Mouse (Mus musculus) cerebellum, adult 2 months (tissue): ENCODE data around the gene Prr22. TPM values are rescaled to one million over a fixed set of nuclear protein-coding genes. Genes with fewer than 3 reads are reported as not detected.

Experiments
- DNase-seq, 2 experiments: peaks; one replicate each; pipeline ENCODE4 v3.0.0; 2021
- H3K27ac ChIP-seq: fragments of 200-500 bp; 2 replicates; pipeline ENCODE4 v1.5.1; 2012; ENCODE audit warnings: low read length, control low read depth, inconsistent platforms; ENCODE audit not compliant: insufficient read depth
- H3K27me3 ChIP-seq: fragments of 200-500 bp; 2 replicates; pipeline ENCODE4 v1.6.1; 2012; ENCODE audit warnings: inconsistent platforms, mild to moderate bottlenecking, low read length, moderate library complexity; ENCODE audit not compliant: control insufficient read depth, insufficient read depth
- H3K4me1 ChIP-seq: fragments of 200-500 bp; 2 replicates; pipeline ENCODE4 v1.6.1; 2011; ENCODE audit warnings: low read length; ENCODE audit not compliant: control insufficient read depth, insufficient read depth
- H3K4me3 ChIP-seq: fragments of 200-500 bp; replicated peaks from 2 replicates; pipeline ENCODE3; 2011; ENCODE audit warnings: mild to moderate bottlenecking, low read depth, low read length, control low read depth; ENCODE audit not compliant: insufficient read depth
- CTCF ChIP-seq: fragments of 200-500 bp; IDR thresholded peaks from 2 replicates; pipeline ENCODE4 v1.5.1; 2011; ENCODE audit warnings: low read depth, mild to moderate bottlenecking, control low read depth, low read length, moderate library complexity, borderline replicate concordance; ENCODE audit not compliant: insufficient read depth
- POLR2A ChIP-seq: fragments of 200-500 bp; IDR thresholded peaks from 2 replicates; pipeline ENCODE4 v1.6.1; 2011; ENCODE audit warnings: low read length, control low read depth, borderline replicate concordance; ENCODE audit not compliant: insufficient read depth
- WGBS: fragments of 180-500 bp; shearing (Covaris S2); methylation state at CpG from one replicate; pipeline ENCODE4 v1.1.7; 2018; 5-methylcytosine and 5-hydroxymethylcytosine counted together
- polyA plus RNA-seq: library from polyadenylated mRNA; depleted of rRNA; stranded (reverse); fragments of >200 nt; gene quantifications from 2 replicates; pipeline ENCODE4 v1.2.3, GENCODE M21; 2012

Gene Prr22
- polyA plus RNA-seq, 1 experiment = 3.5 TPM

DNA sequence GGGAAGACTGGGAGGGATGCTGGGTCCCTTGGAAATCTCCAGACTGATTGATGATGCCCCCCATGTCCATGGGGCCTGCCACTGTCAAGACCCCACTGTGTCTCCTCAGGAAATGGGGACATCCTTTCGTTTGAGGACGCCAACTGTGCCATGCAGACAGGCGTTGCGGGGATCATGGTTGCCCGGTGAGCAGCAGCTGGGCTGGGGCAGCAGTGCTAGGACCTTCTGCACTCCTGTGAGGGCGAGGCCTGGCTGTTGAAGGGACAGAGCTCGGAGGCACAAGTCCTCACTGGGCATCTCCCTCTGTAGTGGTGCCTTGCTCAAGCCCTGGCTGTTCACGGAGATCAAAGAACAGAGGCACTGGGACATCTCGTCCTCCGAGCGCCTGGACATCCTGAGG, 1.1 kb upstream of the Prr22 start:
- Histone ChIP-seq H3K27ac (no peak overlapping the region), H3K4me3 (no peak overlapping the region), H3K4me1 (peaks cover 3% of the 10 kb centered on the region; the same call in 1 of the 2 replicates), H3K27me3 (no peaks in the 10 kb centered on the region)
- 91% methylated on average over 11 of the region's 11 CpGs for WGBS
- no peak for DNase-seq
- TF ChIP-seq POLR2A (no peak), CTCF (no peak)

DNA sequence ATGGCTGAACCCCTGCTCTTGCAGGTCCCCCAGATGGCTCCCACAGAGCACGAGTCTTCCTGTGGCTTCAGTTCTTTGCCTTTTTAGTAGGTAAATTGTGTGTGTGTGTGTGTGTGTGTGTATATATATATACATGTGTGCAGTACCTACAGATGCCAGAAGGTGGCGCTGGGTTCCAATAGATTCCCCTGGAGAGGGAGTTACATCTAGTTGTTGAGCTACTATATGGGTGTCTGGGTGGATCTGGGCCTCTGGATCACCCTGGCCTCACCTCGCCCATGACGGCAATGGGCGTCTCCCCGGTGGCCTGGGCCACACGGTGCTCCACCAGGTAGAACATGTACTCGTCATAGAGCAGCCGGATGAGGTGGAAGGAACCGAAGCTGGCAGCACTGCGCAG, 7.5 kb downstream of the Prr22 start:
- H3K27ac ChIP-seq = no peak overlapping the region
- 91% methylated on average over 11 of the region's 11 CpGs for WGBS
- H3K4me3 ChIP-seq = no peak overlapping the region
- DNase-seq = no peak
- H3K4me1 ChIP-seq = no peaks in the 10 kb centered on the region
- no peaks in the 10 kb centered on the region for H3K27me3 ChIP-seq
- no peak for TF ChIP-seq POLR2A
- no peak for TF ChIP-seq CTCF

DNA sequence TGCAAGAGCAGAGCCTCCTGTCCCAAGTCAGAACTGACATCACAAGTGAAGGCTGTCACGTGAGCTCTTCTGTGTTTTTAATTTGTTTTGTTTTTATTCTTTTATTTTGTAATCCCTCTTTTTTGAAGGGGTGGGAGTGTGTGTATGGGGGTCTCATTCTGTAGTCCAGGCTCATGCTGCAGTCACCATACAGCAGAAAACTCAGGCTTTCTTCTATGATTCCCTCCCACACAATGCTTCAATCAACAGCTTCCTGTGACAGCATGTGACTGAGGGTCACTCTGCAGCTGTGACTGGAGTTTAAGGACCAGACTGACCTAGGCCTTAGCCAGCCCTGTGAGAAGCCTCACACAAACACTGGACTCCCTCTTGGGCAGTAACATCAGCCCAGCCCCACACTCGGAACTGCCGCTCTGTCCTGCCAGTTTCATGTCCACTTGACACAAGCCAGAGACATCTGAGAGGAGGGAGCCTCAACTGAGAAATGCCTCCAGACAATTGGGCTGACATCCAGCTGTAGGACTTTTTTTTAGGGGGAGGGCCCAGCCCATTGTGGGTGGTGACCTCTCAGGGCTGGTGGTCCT, 8.8 kb downstream of the Prr22 start:
- H3K4me1 ChIP-seq = no peaks in the 10 kb centered on the region
- 61% methylated on average over 3 of the region's 3 CpGs for WGBS
- H3K27ac ChIP-seq = no peak overlapping the region
- H3K4me3 ChIP-seq = no peak overlapping the region
- no peak for TF ChIP-seq POLR2A
- TF ChIP-seq CTCF = no peak
- no peak for DNase-seq
- no peaks in the 10 kb centered on the region for H3K27me3 ChIP-seq

DNA sequence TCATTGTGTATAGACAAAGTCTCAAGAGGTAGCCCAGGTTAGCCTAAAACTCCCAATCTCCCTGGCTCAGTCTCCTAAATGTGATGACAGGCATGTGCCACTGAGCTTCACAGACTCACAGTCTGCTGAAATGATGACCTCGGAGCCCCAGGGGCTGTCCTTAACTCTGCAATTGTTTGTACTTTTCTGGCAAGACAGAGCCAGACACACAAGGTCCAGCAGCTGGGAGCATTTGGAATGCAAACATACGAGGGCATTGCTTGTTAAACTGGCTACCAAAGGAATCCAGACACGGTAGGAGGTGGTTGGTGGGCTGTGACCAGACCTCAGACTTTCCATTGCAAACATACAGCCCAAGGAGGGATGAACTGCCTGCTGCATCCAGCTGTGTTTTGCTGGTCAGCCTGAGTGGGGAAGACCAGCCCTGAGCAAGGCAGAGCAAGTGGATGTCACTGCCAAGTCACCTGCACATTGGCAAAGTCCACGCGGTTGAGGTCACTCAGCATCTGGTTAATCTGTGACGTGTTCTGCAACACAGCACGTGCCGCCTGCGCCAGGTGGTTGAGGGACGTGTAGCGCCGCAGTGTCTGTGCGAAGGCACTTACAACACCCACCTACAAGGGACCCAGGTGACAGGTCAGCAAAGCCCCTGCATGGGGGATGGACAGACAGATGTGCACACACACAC, 10.4 kb downstream of the Prr22 start:
- TF ChIP-seq CTCF (no peak), POLR2A (no peak)
- 80% methylated on average over 13 of the region's 13 CpGs for WGBS
- no peak for DNase-seq
- Histone ChIP-seq H3K27ac (no peak overlapping the region), H3K4me1 (no peaks in the 10 kb centered on the region), H3K27me3 (no peaks in the 10 kb centered on the region), H3K4me3 (no peak overlapping the region)

DNA sequence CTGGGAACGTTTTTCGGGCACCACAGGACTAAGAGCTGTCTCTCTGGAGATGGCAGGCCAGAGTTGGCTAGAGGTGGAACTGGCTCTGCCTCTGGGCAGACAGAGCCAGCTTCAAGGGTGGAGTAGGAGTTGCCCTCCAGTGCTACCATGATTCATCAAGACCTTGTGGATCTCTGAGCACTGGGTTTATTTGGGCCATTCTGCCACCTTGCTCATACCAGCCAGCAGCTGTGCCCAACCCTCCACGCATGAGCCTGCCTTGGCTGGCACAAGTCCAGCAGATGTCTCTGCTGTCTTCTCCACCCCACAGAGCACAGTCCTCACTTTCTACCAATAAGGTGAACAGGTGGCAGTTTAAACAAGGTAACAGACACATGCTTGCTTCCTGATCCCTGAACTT, 18.8 kb downstream of the Prr22 start:
- H3K4me1 ChIP-seq = no peaks in the 10 kb centered on the region
- no peak overlapping the region for H3K4me3 ChIP-seq
- TF ChIP-seq POLR2A (no peak), CTCF (no peak)
- no peak overlapping the region for H3K27ac ChIP-seq
- no peaks in the 10 kb centered on the region for H3K27me3 ChIP-seq
- DNase-seq = no peak
- 35% methylated on average over 3 of the region's 3 CpGs for WGBS

DNA sequence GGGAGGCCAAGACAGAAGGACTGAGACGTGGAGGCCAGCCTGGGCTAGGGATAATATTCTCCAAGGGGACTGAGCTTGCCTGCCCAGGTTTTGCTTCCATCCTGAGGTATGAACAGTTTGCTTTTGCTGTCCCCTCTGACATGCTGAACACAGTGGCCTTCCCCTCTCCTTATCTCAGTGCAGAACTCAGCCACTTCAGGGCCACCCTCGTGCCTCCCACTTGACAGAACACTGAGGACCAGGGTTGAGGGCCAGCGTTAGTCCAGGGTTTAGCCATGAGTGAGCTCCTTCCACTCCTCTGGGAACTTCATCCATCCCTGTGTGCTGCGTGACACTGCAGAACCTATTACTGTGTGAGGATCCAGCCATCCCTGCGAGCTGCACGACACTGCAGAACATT, 19.2 kb downstream of the Prr22 start:
- no peak overlapping the region for H3K4me3 ChIP-seq
- H3K27ac ChIP-seq = no peak overlapping the region
- no peaks in the 10 kb centered on the region for H3K27me3 ChIP-seq
- TF ChIP-seq CTCF (no peak), POLR2A (no peak)
- H3K4me1 ChIP-seq = no peaks in the 10 kb centered on the region
- no peak for DNase-seq
- 86% methylated on average over 6 of the region's 6 CpGs for WGBS

DNA sequence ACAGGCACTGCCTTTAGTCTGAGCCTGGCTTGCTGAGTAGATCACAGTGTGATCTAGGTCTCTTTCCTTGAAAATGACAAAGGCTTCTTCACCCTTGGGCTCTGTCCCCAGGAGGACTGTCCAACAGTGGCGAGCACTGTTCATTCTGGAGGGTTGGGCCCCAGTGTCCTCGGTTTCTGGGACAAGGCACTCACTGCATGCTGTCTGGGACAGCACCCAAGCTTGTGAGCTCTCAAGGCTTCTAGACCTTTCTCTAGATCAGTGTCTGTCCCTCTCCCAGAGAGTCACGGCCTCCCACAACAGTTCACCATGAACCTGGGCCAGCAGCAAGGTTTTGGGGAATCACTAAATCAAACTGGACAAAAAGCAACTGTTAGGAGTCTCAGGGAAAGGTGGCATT, 22.5 kb downstream of the Prr22 start:
- no peak overlapping the region for H3K27ac ChIP-seq
- 74% methylated on average over 3 of the region's 3 CpGs for WGBS
- no peak for DNase-seq
- TF ChIP-seq CTCF (no peak), POLR2A (no peak)
- no peaks in the 10 kb centered on the region for H3K27me3 ChIP-seq
- H3K4me1 ChIP-seq = no peaks in the 10 kb centered on the region
- H3K4me3 ChIP-seq = no peak overlapping the region

DNA sequence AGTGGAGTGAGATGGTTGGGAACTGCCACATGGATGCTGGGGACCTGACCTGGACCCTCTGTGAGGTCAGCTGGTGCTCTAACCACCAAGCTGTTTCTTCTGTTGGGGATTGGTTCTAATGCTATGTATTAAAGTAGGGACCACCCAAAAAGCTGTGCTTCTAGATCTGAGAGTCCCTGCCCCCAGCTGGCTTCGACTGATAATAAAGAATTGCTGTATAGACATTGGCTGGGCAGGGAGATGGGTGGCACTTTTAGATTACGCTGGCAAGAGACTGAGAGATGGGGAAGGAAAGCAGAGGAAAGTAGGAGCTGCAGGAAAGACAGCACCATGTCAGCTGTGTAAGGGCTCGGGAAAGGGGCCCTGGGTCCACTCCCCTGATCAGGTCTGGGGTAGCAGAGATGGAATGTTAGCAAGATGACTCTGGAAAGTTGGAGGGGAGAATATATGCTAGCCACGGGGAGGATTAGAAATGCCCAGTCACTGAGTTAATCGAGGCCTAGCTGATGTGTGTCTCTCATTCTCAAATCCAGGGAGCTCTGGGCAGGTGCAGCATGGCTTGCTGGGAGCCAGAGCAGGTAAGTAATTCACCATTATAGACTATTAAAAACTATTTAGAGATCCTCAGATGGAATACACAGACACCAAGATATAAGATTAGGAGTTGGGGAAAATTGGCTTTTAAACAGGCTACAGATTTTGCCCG, 23.7 kb downstream of the Prr22 start:
- Histone ChIP-seq H3K27me3 (no peaks in the 10 kb centered on the region), H3K4me1 (no peaks in the 10 kb centered on the region), H3K27ac (no peak overlapping the region), H3K4me3 (no peak overlapping the region)
- WGBS = 68% methylated on average over 6 of the region's 6 CpGs
- DNase-seq = no peak
- no peak for TF ChIP-seq POLR2A
